Mouse (Mus musculus): ENCODE measurements around the gene Ugt1a10. TPM values are rescaled to one million over a fixed set of nuclear protein-coding genes. Genes with fewer than 3 reads are reported as not detected.
"Not testable (repeated sequence)": the region's sequence is repeated elsewhere in the genome, so short reads cannot be mapped to it uniquely, and the experiment has no call there.

Ugt1a10 gene
- polyA plus RNA-seq, 1 experiment from 2014 or later = 0.14 TPM

DNA sequence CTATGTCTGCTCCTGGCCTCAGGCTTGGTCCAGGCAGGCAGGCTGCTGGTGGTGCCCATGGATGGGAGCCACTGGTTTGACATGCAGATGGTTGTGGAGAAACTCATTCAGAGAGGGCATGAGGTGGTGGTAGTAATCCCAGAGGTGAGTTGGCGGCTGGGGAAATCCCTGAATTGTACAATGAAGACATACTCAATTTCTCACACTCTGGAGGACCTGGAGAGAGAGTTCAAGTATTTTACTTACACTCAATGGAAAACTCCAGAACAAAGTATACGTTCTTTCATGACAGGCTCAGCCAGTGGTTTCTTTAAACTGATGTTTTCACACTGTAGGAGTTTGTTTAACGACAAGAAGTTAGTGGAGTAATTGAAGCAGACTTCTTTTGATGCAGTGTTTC lies 29.9 kb upstream of the Ugt1a10 start:
- WGBS (ENCODE audit: insufficient replicate concordance) = 55% methylated on average over 3 of the region's 3 CpGs
- not testable (repeated sequence) for H3K4me3 ChIP-seq (ENCODE audit: low read depth, low read length); ATAC-seq (ENCODE audit: low read depth); H3K4me1 ChIP-seq (ENCODE audit: control insufficient read depth, low read depth, low read length); H3K9ac ChIP-seq (ENCODE audit: low read depth, low read length); H3K27me3 ChIP-seq (ENCODE audit: control insufficient read depth, insufficient read depth, low read depth, low read length); H3K27ac ChIP-seq (ENCODE audit: low read length); H3K9me3 ChIP-seq (replicated peaks; ENCODE audit: control insufficient read depth, low read length); H3K36me3 ChIP-seq (ENCODE audit: control insufficient read depth, insufficient read depth); H3K4me2 ChIP-seq (ENCODE audit: low read depth, low read length)

DNA sequence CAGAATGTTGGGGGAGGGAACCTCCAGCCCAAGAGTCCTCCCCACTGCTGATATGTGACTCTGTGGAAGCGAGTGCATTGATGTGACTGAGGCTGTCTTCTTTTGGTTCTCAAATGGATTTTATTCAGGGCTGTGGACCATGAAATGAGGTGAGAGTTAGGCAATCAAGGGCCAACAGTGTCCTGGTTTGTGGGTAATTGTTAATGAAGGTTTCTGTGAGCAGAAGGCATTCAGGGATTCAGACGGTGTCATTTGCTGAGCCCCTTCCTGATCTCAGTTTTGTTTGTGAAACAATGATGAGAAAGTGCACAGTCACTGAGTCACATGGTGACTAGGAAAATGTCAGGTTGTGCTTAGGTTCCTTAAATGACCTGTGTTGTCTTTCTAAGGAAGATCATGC lies 12.1 kb upstream of the Ugt1a10 start:
- not testable (repeated sequence) for H3K9me3 ChIP-seq (replicated peaks; ENCODE audit: control insufficient read depth, low read length); H3K4me1 ChIP-seq (ENCODE audit: control insufficient read depth, low read depth, low read length); H3K27ac ChIP-seq (ENCODE audit: low read length); H3K4me3 ChIP-seq (ENCODE audit: low read depth, low read length); H3K9ac ChIP-seq (ENCODE audit: low read depth, low read length); H3K36me3 ChIP-seq (ENCODE audit: control insufficient read depth, insufficient read depth); ATAC-seq (ENCODE audit: low read depth); H3K4me2 ChIP-seq (ENCODE audit: low read depth, low read length); H3K27me3 ChIP-seq (ENCODE audit: control insufficient read depth, insufficient read depth, low read depth, low read length)
- 47% methylated on average over 1 of the region's 2 CpGs for WGBS (ENCODE audit: insufficient replicate concordance)

DNA sequence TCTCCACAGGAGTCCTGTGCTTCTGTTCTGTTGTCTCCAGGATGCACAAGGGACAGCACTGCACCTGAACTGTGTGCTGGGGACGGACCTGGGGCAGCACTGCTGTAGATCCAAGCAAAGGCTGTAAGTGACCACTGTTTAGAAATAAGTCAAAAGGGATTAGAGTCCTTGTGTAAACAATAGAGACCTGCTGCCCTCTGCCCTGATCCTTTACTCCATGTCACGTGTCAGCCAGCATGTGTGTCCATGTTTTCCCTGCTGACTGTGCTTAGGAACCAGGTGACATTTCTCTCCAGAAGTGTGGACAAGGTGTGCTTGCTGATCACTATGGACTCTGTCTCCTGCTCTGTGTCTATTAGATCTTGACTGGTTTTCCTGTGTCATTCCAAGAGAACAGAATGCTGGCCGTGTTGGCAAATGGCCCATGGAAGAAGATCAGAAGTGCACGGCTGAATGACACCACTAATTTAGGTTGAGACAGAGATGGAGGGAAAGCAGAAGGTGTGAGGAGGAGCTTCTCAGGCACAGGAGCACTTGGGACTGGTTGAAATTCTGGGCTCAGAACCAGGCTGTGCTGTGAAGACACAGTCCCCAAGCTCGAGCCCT lies 10.3 kb upstream of the Ugt1a10 start:
- H3K9me3 ChIP-seq (replicated peaks; ENCODE audit: control insufficient read depth, low read length); H3K9ac ChIP-seq (ENCODE audit: low read depth, low read length); H3K27ac ChIP-seq (ENCODE audit: low read length); H3K4me1 ChIP-seq (ENCODE audit: control insufficient read depth, low read depth, low read length); H3K4me3 ChIP-seq (ENCODE audit: low read depth, low read length); H3K4me2 ChIP-seq (ENCODE audit: low read depth, low read length); H3K27me3 ChIP-seq (ENCODE audit: control insufficient read depth, insufficient read depth, low read depth, low read length); H3K36me3 ChIP-seq (ENCODE audit: control insufficient read depth, insufficient read depth): not testable (repeated sequence)
- peak; percentile 82 for ATAC-seq (ENCODE audit: low read depth)
- WGBS (ENCODE audit: insufficient replicate concordance) = 49% methylated on average over 3 of the region's 5 CpGs

DNA sequence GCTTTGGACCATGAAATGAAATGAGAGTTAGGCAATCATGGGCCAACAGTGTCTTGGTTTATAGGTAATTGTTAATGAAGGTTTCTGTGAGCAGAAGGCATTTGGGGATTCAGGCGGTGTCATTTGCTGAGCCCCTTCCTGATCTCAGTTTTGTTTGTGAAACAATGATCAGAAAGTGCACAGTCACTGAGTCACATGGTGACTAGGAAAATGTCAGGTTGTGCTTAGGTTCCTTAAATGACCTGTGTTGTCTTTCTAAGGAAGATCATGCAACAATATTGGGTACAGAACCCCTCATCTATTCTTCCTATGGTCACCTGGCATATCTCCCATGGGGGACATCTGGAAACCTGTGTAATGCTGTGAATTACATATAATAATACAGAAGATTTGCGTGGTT lies 7.8 kb upstream of the Ugt1a10 start:
- not testable (repeated sequence) for H3K9ac ChIP-seq (ENCODE audit: low read depth, low read length); H3K27me3 ChIP-seq (ENCODE audit: control insufficient read depth, insufficient read depth, low read depth, low read length); H3K4me1 ChIP-seq (ENCODE audit: control insufficient read depth, low read depth, low read length); H3K4me2 ChIP-seq (ENCODE audit: low read depth, low read length); H3K36me3 ChIP-seq (ENCODE audit: control insufficient read depth, insufficient read depth); H3K9me3 ChIP-seq (replicated peaks; ENCODE audit: control insufficient read depth, low read length); H3K4me3 ChIP-seq (ENCODE audit: low read depth, low read length); H3K27ac ChIP-seq (ENCODE audit: low read length); ATAC-seq (ENCODE audit: low read depth)
- WGBS (ENCODE audit: insufficient replicate concordance) = 63% methylated on average over 2 of the region's 2 CpGs

DNA sequence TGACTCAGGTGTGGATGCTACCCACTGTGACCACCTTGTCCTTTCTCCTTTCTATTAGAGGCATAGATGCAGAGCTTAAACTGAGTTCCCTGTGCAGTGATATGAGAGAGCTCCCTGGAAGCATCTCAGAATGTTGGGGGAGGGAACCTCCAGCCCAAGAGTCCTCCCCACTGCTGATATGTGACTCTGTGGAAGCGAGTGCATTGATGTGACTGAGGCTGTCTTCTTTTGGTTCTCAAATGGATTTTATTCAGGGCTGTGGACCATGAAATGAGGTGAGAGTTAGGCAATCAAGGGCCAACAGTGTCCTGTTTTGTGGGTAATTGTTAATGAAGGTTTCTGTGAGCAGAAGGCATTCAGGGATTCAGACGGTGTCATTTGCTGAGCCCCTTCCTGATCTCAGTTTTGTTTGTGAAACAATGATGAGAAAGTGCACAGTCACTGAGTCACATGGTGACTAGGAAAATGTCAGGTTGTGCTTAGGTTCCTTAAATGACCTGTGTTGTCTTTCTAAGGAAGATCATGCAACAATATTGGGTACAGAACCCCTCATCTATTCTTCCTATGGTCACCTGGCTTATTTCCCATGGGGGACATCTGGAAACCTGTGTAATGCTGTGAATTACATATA lies 11.4 kb downstream of the Ugt1a10 start:
- H3K4me1 ChIP-seq (ENCODE audit: control insufficient read depth, low read depth, low read length); H3K36me3 ChIP-seq (ENCODE audit: control insufficient read depth, insufficient read depth); H3K4me3 ChIP-seq (ENCODE audit: low read depth, low read length); H3K4me2 ChIP-seq (ENCODE audit: low read depth, low read length); H3K9ac ChIP-seq (ENCODE audit: low read depth, low read length); ATAC-seq (ENCODE audit: low read depth); H3K9me3 ChIP-seq (replicated peaks; ENCODE audit: control insufficient read depth, low read length); H3K27ac ChIP-seq (ENCODE audit: low read length); H3K27me3 ChIP-seq (ENCODE audit: control insufficient read depth, insufficient read depth, low read depth, low read length): not testable (repeated sequence)
- 55% methylated on average over 1 of the region's 2 CpGs for WGBS (ENCODE audit: insufficient replicate concordance)

DNA sequence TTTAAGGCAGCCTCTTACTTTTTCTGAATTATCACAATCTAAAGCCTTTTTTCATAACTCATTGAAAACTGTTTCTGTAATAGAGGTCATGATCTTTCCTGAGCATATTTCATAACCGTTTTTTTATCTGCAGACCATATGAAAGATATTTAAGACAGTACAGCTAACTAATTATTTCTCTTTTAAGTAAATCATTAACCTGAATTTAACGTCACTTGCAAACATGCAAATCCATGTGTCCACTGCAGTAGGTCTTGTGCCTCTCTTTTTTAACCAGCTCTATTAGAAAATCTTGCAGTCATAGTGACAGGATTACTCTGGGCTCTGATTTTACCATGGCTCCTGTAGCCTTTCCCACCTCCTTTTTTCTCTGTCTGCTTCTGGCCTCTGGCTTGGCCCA lies 15.3 kb downstream of the Ugt1a10 start, which contains the start of gene Ugt1a9:
Gene Ugt1a9, plus strand, starts transcription at position 306 of the 400 bp plus-strand sequence.
- WGBS (ENCODE audit: insufficient replicate concordance) = 38% methylated on average over 2 of the region's 2 CpGs
- no peaks in the 10 kb centered on the region for H3K27me3 ChIP-seq (ENCODE audit: control insufficient read depth, insufficient read depth, low read depth, low read length)
- H3K4me3 ChIP-seq (ENCODE audit: low read depth, low read length) = no peak within 1 kb of the TSS
- no peak for ATAC-seq (ENCODE audit: low read depth)
- no peaks in the 10 kb centered on the region for H3K4me1 ChIP-seq (ENCODE audit: control insufficient read depth, low read depth, low read length)
- no peaks in the 10 kb centered on the region for H3K9me3 ChIP-seq (replicated peaks; ENCODE audit: control insufficient read depth, low read length)
- no peak within 1 kb of the TSS for H3K4me2 ChIP-seq (ENCODE audit: low read depth, low read length)
- H3K9ac ChIP-seq (ENCODE audit: low read depth, low read length) = no peak within 1 kb of the TSS
- no peaks in the 10 kb centered on the region for H3K36me3 ChIP-seq (ENCODE audit: control insufficient read depth, insufficient read depth)
- no peak within 1 kb of the TSS for H3K27ac ChIP-seq (ENCODE audit: low read length)

DNA sequence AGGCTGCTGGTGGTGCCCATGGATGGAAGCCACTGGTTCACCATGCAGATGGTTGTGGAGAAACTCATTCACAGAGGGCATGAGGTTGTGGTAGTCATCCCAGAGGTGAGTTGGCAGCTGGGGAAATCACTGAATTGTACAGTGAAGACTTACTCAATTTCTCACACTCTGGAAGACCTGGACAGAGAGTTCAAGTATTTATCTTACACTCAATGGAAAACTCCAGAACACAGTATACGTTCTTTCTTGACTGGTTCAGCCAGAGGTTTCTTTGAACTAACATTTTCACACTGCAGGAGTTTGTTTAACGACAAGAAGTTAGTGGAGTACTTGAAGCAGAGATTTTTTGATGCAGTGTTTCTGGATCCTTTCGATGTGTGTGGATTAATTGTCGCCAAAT lies 15.7 kb downstream of the Ugt1a10 start:
- Histone ChIP-seq H3K9me3 (replicated peaks; ENCODE audit: control insufficient read depth, low read length) (no peaks in the 10 kb centered on the region), H3K9ac (ENCODE audit: low read depth, low read length) (no peak overlapping the region), H3K4me3 (ENCODE audit: low read depth, low read length) (no peak overlapping the region), H3K27ac (ENCODE audit: low read length) (no peak overlapping the region), H3K4me2 (ENCODE audit: low read depth, low read length) (no peak overlapping the region), H3K4me1 (ENCODE audit: control insufficient read depth, low read depth, low read length) (no peaks in the 10 kb centered on the region), H3K27me3 (ENCODE audit: control insufficient read depth, insufficient read depth, low read depth, low read length) (no peaks in the 10 kb centered on the region), H3K36me3 (ENCODE audit: control insufficient read depth, insufficient read depth) (no peaks in the 10 kb centered on the region)
- 61% methylated on average over 4 of the region's 4 CpGs for WGBS (ENCODE audit: insufficient replicate concordance)
- no peak for ATAC-seq (ENCODE audit: low read depth)

DNA sequence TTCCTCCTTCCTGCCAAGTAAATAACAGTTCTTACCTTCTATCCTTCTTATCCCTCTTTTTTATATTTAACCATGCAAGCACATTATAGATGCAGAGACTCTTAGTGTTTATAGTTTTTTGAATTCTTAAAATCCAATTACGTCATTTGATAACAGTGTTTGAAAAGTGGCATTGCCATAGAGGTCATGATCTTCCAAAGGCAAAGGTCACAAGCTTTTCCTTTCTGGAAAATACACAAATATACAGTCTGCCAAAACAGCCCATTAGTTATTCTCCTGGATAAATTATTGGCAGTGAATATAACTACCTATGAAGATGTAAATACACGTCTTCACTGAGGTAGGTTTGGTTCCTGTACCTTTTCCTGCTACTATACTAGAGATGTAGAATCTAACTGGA lies 19.3 kb downstream of the Ugt1a10 start:
- WGBS (ENCODE audit: insufficient replicate concordance) = 55% methylated on average over 2 of the region's 2 CpGs

DNA sequence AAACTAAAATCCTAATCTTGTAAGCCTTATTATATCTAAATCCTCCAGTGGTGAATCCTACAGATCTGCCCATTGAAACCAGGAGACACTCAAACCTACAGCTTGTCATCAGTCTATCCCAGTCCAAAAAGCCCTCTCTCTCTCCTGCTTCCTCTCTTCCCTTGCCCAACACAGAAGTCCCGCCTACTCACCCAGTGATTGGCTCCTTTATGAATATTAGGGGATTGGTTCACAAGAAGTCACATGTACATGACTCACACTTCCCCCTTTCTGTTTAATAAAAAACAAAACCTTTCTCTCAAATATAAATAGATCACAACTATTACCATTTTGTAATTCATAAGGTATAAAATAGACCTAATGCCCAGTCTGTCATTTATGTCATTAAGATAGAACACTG lies 21.9 kb downstream of the Ugt1a10 start:
- Histone ChIP-seq H3K27me3 (ENCODE audit: control insufficient read depth, insufficient read depth, low read depth, low read length) (no peaks in the 10 kb centered on the region), H3K9me3 (replicated peaks; ENCODE audit: control insufficient read depth, low read length) (no peaks in the 10 kb centered on the region), H3K4me2 (ENCODE audit: low read depth, low read length) (no peak overlapping the region), H3K9ac (ENCODE audit: low read depth, low read length) (no peak overlapping the region), H3K27ac (ENCODE audit: low read length) (no peak overlapping the region), H3K4me3 (ENCODE audit: low read depth, low read length) (no peak overlapping the region), H3K4me1 (ENCODE audit: control insufficient read depth, low read depth, low read length) (no peaks in the 10 kb centered on the region), H3K36me3 (ENCODE audit: control insufficient read depth, insufficient read depth) (no peaks in the 10 kb centered on the region)
- no peak for ATAC-seq (ENCODE audit: low read depth)
- 52% methylated on average over 1 of the region's 1 CpGs for WGBS (ENCODE audit: insufficient replicate concordance)

More for the DNA sequence above, 19.3 kb downstream of the Ugt1a10 start:
- Histone ChIP-seq H3K27me3 (ENCODE audit: control insufficient read depth, insufficient read depth, low read depth, low read length) (no peaks in the 10 kb centered on the region), H3K4me2 (ENCODE audit: low read depth, low read length) (no peak overlapping the region), H3K9me3 (replicated peaks; ENCODE audit: control insufficient read depth, low read length) (no peaks in the 10 kb centered on the region), H3K4me3 (ENCODE audit: low read depth, low read length) (no peak overlapping the region), H3K9ac (ENCODE audit: low read depth, low read length) (no peak overlapping the region), H3K27ac (ENCODE audit: low read length) (no peak overlapping the region), H3K36me3 (ENCODE audit: control insufficient read depth, insufficient read depth) (no peaks in the 10 kb centered on the region), H3K4me1 (ENCODE audit: control insufficient read depth, low read depth, low read length) (no peaks in the 10 kb centered on the region)
- ATAC-seq (ENCODE audit: low read depth) = no peak

Measured in liver, embryonic 16.5 days (tissue).